Mouse (Mus musculus): ENCODE results near the gene Slc18a2.

DNA sequence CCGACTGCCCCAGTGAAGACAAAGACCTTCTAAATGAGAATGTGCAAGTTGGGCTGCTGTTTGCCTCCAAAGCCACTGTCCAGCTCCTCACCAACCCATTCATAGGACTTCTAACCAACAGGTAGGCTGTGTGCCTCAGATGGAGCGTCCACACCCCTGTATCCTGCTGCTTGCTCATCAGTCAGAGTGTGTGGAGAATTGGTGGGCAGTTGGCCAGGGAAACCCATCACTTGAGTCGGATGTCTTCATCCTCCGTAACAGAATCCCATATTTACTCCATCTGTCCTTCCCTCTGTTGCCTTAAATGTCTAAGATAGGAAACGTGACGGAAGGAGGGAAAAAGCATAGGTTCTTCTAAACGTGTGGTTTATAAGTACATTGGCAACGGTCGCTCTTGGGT lies 2.5 kb downstream of the Slc18a2 start:
- TF ChIP-seq CTCF (IDR thresholded peaks at IDR 0.05; ENCODE audit: borderline replicate concordance, control insufficient read depth, extremely low read depth, insufficient read depth, low read length, poor library complexity), result no peak
- no peak for TF ChIP-seq POLR2A (IDR thresholded peaks at IDR 0.05; ENCODE audit: control insufficient read depth, extremely low read depth, insufficient read depth, low read length, poor library complexity)
